Mouse (Mus musculus) left cerebral cortex, adult 6 months (tissue): ENCODE data around the gene Mapkap1. TPM values are rescaled to one million over a fixed set of nuclear protein-coding genes. Genes with fewer than 3 reads are reported as not detected.

Experiments used
- long read RNA-seq, 2 experiments: library from polyadenylated mRNA; unstranded; transcript quantifications; one replicate each; pipeline ENCODE4 v2.0.0; 2019 to 2020
- polyA plus RNA-seq: library from polyadenylated mRNA; unstranded; fragments of <200 nt; fragmentation: Nextera tagmentation; gene quantifications from 2 replicates; pipeline ENCODE4 v1.2.3, GENCODE M21; 2021

Gene Mapkap1
- 27.1 and 55.3 TPM in 2 replicates for polyA plus RNA-seq
- long read RNA-seq, experiment 1, transcript Mapkap1-209 (12 exons, 3,111 nt) = major isoform, 50 of 166 reads
- long read RNA-seq, experiment 1, partial matches to known transcripts = 13 of 166 reads
- long read RNA-seq, experiment 1, other reads (novel, unspliced or antisense) = 97 of 166 reads
- long read RNA-seq, experiment 2, partial matches to known transcripts = 20 of 42 reads
- long read RNA-seq, experiment 2, other reads (novel, unspliced or antisense) = 18 of 42 reads

GRCm38 (mm10) chr2:34406601-34407464, at the start of gene Mapkap1:
Gene Mapkap1, plus strand, starts transcription at chr2:34406771.

GRCm38 (mm10) chr2:34372305-34373301, 34.0 kb upstream of the Mapkap1 start, which contains the start of gene Pbx3:
Gene Pbx3, minus strand, starts transcription at chr2:34373142.

Other genes starting within 250 kb of the Mapkap1 start
- gene Pbx3, start 33.6 kb upstream of the Mapkap1 start, polyA plus RNA-seq = 3.6 and 3.8 TPM in 2 replicates